Mouse (Mus musculus) erythroid progenitor cell, adult 5-6 weeks (primary cell): ENCODE results near the gene Clpsl2. TPM values are rescaled to one million over a fixed set of nuclear protein-coding genes. Genes with fewer than 3 reads are reported as not detected.

ENCODE experiments used
- ATAC-seq: replicated peaks from 2 replicates; pipeline ENCODE4 v1.8.0; 2016; ENCODE audit warnings: moderate number of reproducible peaks, mild to moderate bottlenecking, moderate TSS enrichment, inconsistent platforms; ENCODE audit not compliant: poor library complexity, low FRiP score, severe bottlenecking
- total RNA-seq, 2 experiments: library from RNA; stranded (forward) in 1 of 2; stranded (reverse) in 1 of 2; fragments of 150-400 nt in 1 of 2; fragments of 186-747, 209-891 nt in 1 of 2; gene quantifications; 2 replicates each; pipeline versions ENCODE4 v1.2.3 to v1.2.4; 2015 to 2017; ENCODE audit warnings: low replicate concordance in 2 of 2

The Clpsl2 gene
- total RNA-seq (2015; ENCODE audit: low replicate concordance) (not detected in 2 replicates), total RNA-seq (2017; ENCODE audit: low replicate concordance) (not detected in 2 replicates)

- no peak for ATAC-seq
Observed at GRCm38 (mm10) chr17:28549111-28549510, at the start of gene Clpsl2. Clpsl2 (plus strand) TSS chr17:28549411.

GRCm38 (mm10) chr17:28500465-28500864 is 48.7 kb upstream of the Clpsl2 start:
- no peak for ATAC-seq

- no peak for ATAC-seq
Observed at GRCm38 (mm10) chr17:28502196-28502821, 46.9 kb upstream of the Clpsl2 start.

GRCm38 (mm10) chr17:28504182-28504581 is 45.0 kb upstream of the Clpsl2 start:
- no peak for ATAC-seq

- no peak for ATAC-seq
Observed at GRCm38 (mm10) chr17:28505591-28505990, 43.6 kb upstream of the Clpsl2 start.

GRCm38 (mm10) chr17:28506895-28507294 is 42.3 kb upstream of the Clpsl2 start:
- ATAC-seq: no peak

- no peak for ATAC-seq
Observed at GRCm38 (mm10) chr17:28507496-28507895, 41.7 kb upstream of the Clpsl2 start.

GRCm38 (mm10) chr17:28510445-28511342 is 38.5 kb upstream of the Clpsl2 start:
- ATAC-seq: no peak

GRCm38 (mm10) chr17:28511616-28512541 is 37.3 kb upstream of the Clpsl2 start:
- no peak for ATAC-seq

- no peak for ATAC-seq
Observed at GRCm38 (mm10) chr17:28512696-28513095, 36.5 kb upstream of the Clpsl2 start.

GRCm38 (mm10) chr17:28513337-28513736 is 35.9 kb upstream of the Clpsl2 start:
- ATAC-seq: no peak

GRCm38 (mm10) chr17:28513844-28514243 is 35.4 kb upstream of the Clpsl2 start:
- ATAC-seq: no peak

- no peak for ATAC-seq
Observed at GRCm38 (mm10) chr17:28514555-28514954, 34.7 kb upstream of the Clpsl2 start.

- no peak for ATAC-seq
Observed at GRCm38 (mm10) chr17:28515431-28516341, 33.5 kb upstream of the Clpsl2 start.

- no peak for ATAC-seq
Observed at GRCm38 (mm10) chr17:28516881-28517280, 32.3 kb upstream of the Clpsl2 start.

GRCm38 (mm10) chr17:28517441-28517955 is 31.7 kb upstream of the Clpsl2 start, which contains the start of gene Fkbp5:
Fkbp5 (minus strand) TSS chr17:28517527.
- no peak for ATAC-seq

- no peak for ATAC-seq
Observed at GRCm38 (mm10) chr17:28517956-28518614, 31.1 kb upstream of the Clpsl2 start.

- no peak for ATAC-seq
Observed at GRCm38 (mm10) chr17:28518615-28519071, 30.6 kb upstream of the Clpsl2 start.
